Mouse (Mus musculus) CD4-positive naive resting alpha-beta T cell, adult 57 days (primary cell): ENCODE measurements around the gene Gm10271. TPM values are rescaled to one million over a fixed set of nuclear protein-coding genes. Genes with fewer than 3 reads are reported as not detected.

Experiments
- total RNA-seq: library from RNA; stranded (reverse); gene quantifications from one replicate; pipeline ENCODE4 v1.2.4, GENCODE M21; 2023

Gene Gm10271
- not detected for total RNA-seq

GRCm38 (mm10) chr10:116972509-116972908, at the start of gene Gm10271:
Gene Gm10271, minus strand, starts transcription at chr10:116972609.

GRCm38 (mm10) chr10:116986264-116987082, 14.1 kb upstream of the Gm10271 start, which contains the start of gene Best3:
Gene Best3, plus strand, starts transcription at chr10:116986314.

GRCm38 (mm10) chr10:116950009-116950769, 22.2 kb downstream of the Gm10271 start, which contains the start of gene Rab3ip:
Gene Rab3ip, minus strand, starts transcription at chr10:116950769.

Other genes with a start within 250 kb of the Gm10271 start
- gene Myrfl, start 75.7 kb downstream of the Gm10271 start, total RNA-seq: 0.24 TPM
- 144 TPM for gene Rab3ip, start 21.8 kb downstream of the Gm10271 start, total RNA-seq
- gene Best3, start 13.7 kb upstream of the Gm10271 start, total RNA-seq: not detected
- gene Lrrc10, start 72.7 kb upstream of the Gm10271 start, total RNA-seq: not detected
- gene Cct2, start 91.2 kb upstream of the Gm10271 start, total RNA-seq: 243 TPM
- gene Frs2, start 175.9 kb upstream of the Gm10271 start, total RNA-seq: 33.2 TPM